Mouse (Mus musculus) ES-Bruce4 (cell line): ENCODE data around the gene Pnmal2.

Experiments
- CTCF ChIP-seq: IDR thresholded peaks from one replicate; pipeline ENCODE4 v1.8.1; 2011; ENCODE audit warnings: low read depth, low read length
- POLR2A ChIP-seq: IDR thresholded peaks from one replicate; pipeline ENCODE4 v1.8.1; 2011; ENCODE audit warnings: low read length; ENCODE audit not compliant: insufficient read depth

DNA sequence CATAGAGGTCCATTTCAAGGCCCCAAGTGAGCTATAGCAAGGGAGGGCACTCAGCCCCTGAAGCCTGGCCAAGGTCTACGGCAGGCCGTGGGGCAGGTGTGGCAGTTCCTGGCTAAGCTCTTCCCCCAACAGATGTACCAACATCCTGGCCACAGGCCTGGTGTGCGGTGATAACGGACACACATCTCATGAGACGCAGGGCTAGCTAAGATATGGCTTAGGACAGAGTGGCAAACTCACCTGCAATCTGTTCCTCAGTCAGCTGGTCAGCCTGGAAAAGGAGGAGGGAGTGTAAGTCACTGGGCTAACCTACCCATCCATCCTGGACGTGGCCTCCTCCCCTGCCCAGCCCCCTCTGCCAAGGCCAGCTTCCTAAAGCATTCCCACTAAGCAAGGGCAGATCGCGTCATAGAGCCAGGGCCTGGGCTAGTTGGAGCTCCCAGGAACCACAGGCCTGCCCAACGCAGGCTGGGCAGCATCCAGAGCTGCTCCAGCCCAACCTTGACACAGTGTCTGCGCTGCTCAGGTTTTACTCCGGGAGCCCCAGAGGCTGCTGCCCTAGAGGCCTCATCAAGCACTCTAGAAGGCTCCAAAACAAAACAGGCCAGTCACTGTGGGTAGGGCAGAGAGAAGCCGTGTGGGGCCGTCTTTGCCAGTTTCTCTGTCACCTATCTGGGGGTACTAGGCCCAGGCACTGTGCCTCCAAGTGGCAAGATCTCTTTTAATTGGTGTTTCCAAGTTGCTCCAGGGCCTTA is 24.9 kb upstream of the Pnmal2 start:
- TF ChIP-seq POLR2A = no peak
- no peak for TF ChIP-seq CTCF
